Mouse (Mus musculus) frontal cortex, adult (tissue): Measurements from ENCODE around the gene Gm3880.
"Not testable (repeated sequence)": the region's sequence is repeated elsewhere in the genome, so short reads cannot be mapped to it uniquely, and the experiment has no call there.

Source experiments
- ATAC-seq: cut with Nextera tagmentation; 2 replicates; pipeline ENCODE4 v1.9.2; 2017; ENCODE audit warnings: mild to moderate bottlenecking, moderate library complexity, mixed read lengths; ENCODE audit not compliant: low TSS enrichment

Gene Gm3880

DNA sequence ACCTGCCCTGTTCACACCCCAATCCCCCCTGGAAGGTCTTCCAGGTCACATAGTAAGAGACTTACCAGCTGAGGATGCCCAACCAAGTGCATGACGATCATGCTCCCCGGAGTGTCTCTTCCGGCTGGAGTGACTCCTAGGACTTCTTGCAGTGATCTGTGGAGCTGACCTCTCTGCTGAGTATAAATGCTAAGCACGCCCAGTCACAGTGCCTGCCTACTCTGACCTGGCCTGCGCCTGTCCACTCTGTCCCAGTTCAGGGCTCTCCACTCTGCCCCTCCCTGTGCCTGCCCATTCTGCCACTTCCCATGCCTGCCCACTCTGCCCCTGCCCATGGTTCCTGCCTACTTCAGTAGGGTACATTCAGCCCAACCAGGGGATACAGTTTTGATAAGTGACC is at the start of gene Gm3880:
TSS of gene Gm3880 (minus strand) at position 101 of the 400 bp plus-strand sequence.
- ATAC-seq: not testable (repeated sequence)

GRCm38 (mm10) chrX:102724226-102724625 is 37.5 kb upstream of the Gm3880 start:
- not testable (repeated sequence) for ATAC-seq

GRCm38 (mm10) chrX:102707535-102707934 is 20.8 kb upstream of the Gm3880 start, which contains the start of the genes Gm9112 and Dmrtc1b:
Gene Gm9112 (minus strand): TSS chrX:102707635.
Gene Dmrtc1b (plus strand): TSS chrX:102707865.
- ATAC-seq: not testable (repeated sequence)

GRCm38 (mm10) chrX:102700636-102701035 is 13.9 kb upstream of the Gm3880 start:
- ATAC-seq: not testable (repeated sequence)

DNA sequence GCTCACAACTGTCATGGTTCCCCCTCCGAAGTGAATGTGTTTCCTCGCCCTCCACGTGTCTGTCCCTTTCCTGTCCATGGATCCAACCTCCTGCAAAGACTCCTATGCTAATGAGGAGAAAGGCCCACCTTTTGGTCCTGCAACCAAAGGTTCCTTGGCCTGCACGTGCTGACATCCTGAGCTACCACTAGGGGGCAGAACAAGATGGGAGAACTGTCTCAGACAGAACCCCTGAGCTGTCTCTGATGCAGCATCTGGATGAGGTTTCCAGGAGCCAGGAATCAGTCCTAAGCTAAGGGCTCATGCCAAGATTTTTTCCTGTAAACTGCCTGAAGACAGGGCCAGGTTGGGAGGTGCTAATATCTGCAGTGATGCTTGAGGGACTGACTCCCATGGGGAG is 2.5 kb upstream of the Gm3880 start:
- peak; percentile 85 for ATAC-seq

- not testable (repeated sequence) for ATAC-seq
Observed at GRCm38 (mm10) chrX:102684706-102685105, 2.1 kb downstream of the Gm3880 start.

GRCm38 (mm10) chrX:102666641-102667040 is 20.1 kb downstream of the Gm3880 start:
- ATAC-seq: no peak

- 0 out of 2 replicates have a peak, but pooled peaks have one; percentile 62 for ATAC-seq
Observed at GRCm38 (mm10) chrX:102660712-102661111, 26.1 kb downstream of the Gm3880 start.

DNA sequence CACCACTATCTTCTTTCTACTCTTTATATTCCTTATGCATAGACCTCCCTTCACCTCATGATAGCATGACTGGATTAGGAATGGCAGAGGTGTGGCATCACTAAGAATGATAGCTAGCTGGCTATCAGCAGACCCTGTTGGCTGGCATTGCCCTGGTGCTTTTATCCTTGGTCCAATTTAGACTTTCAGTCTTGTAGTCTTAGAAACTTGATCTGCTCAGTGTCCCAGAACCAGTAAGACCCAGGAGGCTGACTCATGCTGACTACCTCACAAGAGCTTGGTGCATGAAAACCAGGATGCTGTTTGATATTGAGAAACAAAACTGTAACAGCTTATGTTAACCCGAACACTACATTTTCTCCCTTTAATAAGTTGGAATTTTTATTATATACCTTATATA is 41.1 kb downstream of the Gm3880 start:
- no peak for ATAC-seq

DNA sequence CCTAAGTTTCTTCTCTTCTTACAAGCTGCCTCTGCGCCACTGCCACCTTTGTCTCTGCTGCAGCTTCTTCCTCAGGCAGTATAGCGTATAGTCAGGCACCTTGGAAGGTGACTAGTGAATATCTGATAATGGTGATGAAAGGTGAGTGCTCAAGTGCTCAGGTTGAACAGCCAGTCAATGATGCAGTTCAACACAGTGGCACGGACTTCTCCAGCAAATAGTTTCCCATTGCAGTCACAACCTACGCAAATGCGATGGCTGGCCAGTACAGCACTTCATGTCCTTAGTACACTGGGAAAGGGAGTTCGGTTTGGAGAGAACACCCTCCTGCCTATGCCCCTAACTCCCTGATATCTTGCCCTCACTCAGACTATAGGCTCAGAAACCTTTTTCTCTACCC is 41.6 kb downstream of the Gm3880 start:
- ATAC-seq: no peak

DNA sequence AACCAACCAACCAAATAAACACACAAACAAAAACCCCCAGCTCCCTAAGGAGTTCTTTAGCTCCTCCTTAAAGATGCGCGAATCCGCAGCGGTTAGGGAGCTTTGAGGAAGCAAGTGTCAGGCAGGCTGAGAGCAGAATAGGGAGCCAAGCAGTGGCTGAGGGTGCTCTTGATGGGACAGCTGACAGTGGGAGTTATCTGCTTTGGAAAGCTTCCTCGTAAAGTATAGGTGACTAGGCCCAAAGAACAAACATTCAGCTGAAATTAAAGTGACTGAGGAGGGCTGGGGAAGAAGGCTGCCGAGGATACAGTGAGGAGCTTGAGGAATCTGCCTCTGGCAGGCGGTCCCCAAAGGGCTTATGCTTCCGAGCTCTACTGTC is 42.2 kb downstream of the Gm3880 start:
- ATAC-seq: peak; percentile 76

DNA sequence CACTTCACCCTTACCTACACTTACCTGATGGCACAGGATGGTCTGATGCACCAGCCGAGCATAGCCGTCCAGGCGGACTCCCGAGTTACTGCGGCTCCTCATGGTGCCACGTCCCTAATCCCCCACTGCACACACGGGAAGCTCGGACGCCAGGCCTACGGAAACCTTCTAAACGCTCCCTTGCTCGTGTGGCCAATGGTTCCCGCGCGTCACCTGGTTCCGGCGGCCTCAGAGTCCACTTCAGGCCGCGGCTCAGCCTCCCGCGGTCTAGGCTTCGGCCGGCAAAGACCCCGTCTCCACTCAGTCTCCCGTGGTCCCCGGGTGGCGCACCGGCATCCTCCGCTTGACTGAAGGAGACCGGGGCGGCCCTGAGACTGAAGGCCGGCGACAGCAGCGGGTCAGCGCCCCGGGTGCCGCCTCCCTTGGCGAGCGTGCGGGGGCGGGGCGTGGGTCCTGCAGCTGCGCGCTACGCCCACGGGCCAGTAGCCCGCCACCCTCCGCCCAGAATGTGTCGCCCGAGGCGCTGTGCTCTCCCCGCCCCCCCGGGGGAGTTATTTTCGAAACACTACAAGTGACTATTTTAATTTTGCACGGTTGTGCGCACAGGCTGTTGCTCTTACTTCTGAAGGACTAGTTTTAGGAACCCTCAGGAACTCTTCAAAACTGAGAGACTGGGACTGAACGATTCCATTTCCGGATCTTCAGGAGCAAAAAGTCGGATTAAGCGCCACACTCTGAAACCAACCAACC is 42.8 kb downstream of the Gm3880 start, which contains the start of gene Phka1:
TSS of gene Phka1 (minus strand) at position 424 of the 750 bp plus-strand sequence.
- ATAC-seq: peak; percentile 84
